Mouse (Mus musculus): ENCODE results near the gene Ap1m2.

DNA sequence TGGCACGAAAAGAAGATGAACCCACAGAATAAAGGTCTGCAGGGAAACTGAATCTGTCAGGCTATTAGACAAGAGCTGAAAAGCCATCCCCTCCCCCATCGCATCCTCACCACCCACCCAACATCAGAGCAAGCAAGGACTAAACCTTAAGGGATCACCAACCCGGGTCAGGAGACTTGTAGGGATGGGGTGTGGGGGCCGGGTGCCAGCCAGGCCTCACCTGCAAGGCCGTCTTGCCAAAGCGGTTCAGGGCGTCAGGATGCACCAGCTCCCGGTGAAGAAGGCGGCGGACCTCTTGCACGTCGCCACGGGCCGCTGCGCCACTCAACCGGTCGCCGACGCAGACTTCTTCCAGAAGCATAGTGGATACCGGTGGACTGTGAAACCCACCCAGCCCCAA is 21.5 kb downstream of the Ap1m2 start:
- TF ChIP-seq POLR2A (IDR thresholded peaks at IDR 0.05; ENCODE audit: extremely low read depth, insufficient read depth, low read length): no peak
- no peak for TF ChIP-seq CTCF (IDR thresholded peaks at IDR 0.05; ENCODE audit: low read depth, low read length)

Measured in liver, adult 2 months (tissue).